In genomic region chr19:55909039-55909438, GRCm38 (mm10) we compare ENCODE assay signal across 8 mouse cellular contexts.
A peak's percentile ranks its signal among the peaks of the same experiment; 100 is the strongest.
DNase-seq lines count a peak whose midpoint lies in the region.

No protein-coding gene starts in this region.

- DNase-seq in adrenal gland, postnatal 10 days: peak; percentile 23
- DNase-seq in adrenal gland, postnatal 25 days: no peak
- peak; percentile 11 for DNase-seq in 416B (ENCODE audit: low read depth)
- peak; percentile 38 for DNase-seq in embryo, embryonic 9.5 days (ENCODE audit: extremely low spot score)
- peak; percentile 17 to 46 for DNase-seq in kidney, adult 8-10 months
- peak; percentile 24 for DNase-seq in lung, postnatal 14 days
- peak; percentile 60 for DNase-seq in thymus, postnatal 4 days
- DNase-seq in urinary bladder, postnatal 4 days (ENCODE audit: low spot score in 2 of 2): no peak

Comparison
In these comparisons a context has a peak if more than half of its experiments do, and no peak if none do; other contexts are left out.
1. DNase-seq: peak in adrenal gland, postnatal 10 days (single experiment), 416B (single experiment), embryo, embryonic 9.5 days (single experiment), kidney, adult 8-10 months (2 of 2), lung, postnatal 14 days (single experiment) and thymus, postnatal 4 days (single experiment); none in adrenal gland, postnatal 25 days (single experiment) and urinary bladder, postnatal 4 days (0 of 2).